Mouse (Mus musculus) hindbrain, postnatal 0 days (tissue): ENCODE data around the gene Tcte1. TPM values are rescaled to one million over a fixed set of nuclear protein-coding genes. Genes with fewer than 3 reads are reported as not detected.
A peak's percentile ranks its signal among the peaks of the same experiment; 100 is the strongest.

Source experiments
- ATAC-seq: fragments of 200-750 bp; cut with Nextera tagmentation; 2 replicates; pipeline ENCODE4 v1.8.0; 2017; ENCODE audit warnings: mild to moderate bottlenecking, moderate TSS enrichment, moderate library complexity
- DNase-seq: peaks from one replicate; pipeline ENCODE4 v3.0.0-alpha.2; 2015; ENCODE audit warnings: low spot score
- H3K27ac ChIP-seq: fragments of 300-500 bp; sonication (generic); 2 replicates; pipeline ENCODE4 v1.5.1; 2014; ENCODE audit warnings: mild to moderate bottlenecking
- H3K27me3 ChIP-seq: fragments of 300-500 bp; sonication (generic); 2 replicates; pipeline ENCODE4 v1.6.1; 2014; ENCODE audit warnings: low read length, mixed read lengths; ENCODE audit not compliant: insufficient read depth
- H3K36me3 ChIP-seq: fragments of 300-500 bp; sonication (generic); 2 replicates; pipeline ENCODE4 v1.6.1; 2014; ENCODE audit warnings: low read length, mixed read lengths; ENCODE audit not compliant: insufficient read depth
- H3K4me1 ChIP-seq: fragments of 300-500 bp; sonication (generic); 2 replicates; pipeline ENCODE4 v1.6.1; 2014; ENCODE audit warnings: antibody characterized with exemption, low read length, mixed read lengths; ENCODE audit not compliant: insufficient read depth
- H3K4me2 ChIP-seq: fragments of 300-500 bp; sonication (generic); 2 replicates; pipeline ENCODE4 v1.6.1; 2014; ENCODE audit warnings: low read depth, mild to moderate bottlenecking, low read length, moderate library complexity, mixed read lengths
- H3K4me3 ChIP-seq: fragments of 300-500 bp; sonication (generic); 2 replicates; pipeline ENCODE4 v1.5.1; 2014; ENCODE audit warnings: low read length
- H3K9ac ChIP-seq: fragments of 300-500 bp; sonication (generic); replicated peaks from 2 replicates; pipeline ENCODE4 v1.6.1; 2014; ENCODE audit warnings: mild to moderate bottlenecking, low read length, moderate library complexity, mixed read lengths
- H3K9me3 ChIP-seq: fragments of 300-500 bp; sonication (generic); 2 replicates; pipeline ENCODE4 v1.6.1; 2016; ENCODE audit warnings: low read length, mixed read lengths
- CTCF ChIP-seq: IDR thresholded peaks from 2 replicates; pipeline ENCODE4 v1.5.1; 2016; ENCODE audit warnings: antibody characterized with exemption, control low read depth, low read depth
- WGBS: fragments of 180-500 bp; shearing (Covaris S2); extraction: QIAGEN DNeasy Blood & Tissue Kit; methylation state at CpG from one replicate; pipeline ENCODE4 v1.1.7; 2014; 5-methylcytosine and 5-hydroxymethylcytosine counted together
- polyA plus RNA-seq: library from polyadenylated mRNA; unstranded; fragments of >200 nt; fragmentation: Nextera tagmentation; extraction: Ambion mirVana; gene quantifications from 2 replicates; pipeline ENCODE4 v1.2.1, GENCODE M21; 2015
- total RNA-seq: library from RNA; depleted of rRNA; stranded (reverse); fragments of >200 nt; gene quantifications from 2 replicates; pipeline ENCODE4 v1.2.3, GENCODE M21; 2014

The Tcte1 gene
- total and polyA plus RNA-seq, 2 experiments from 2014 or later: 1.5 to 4.3 TPM

DNA sequence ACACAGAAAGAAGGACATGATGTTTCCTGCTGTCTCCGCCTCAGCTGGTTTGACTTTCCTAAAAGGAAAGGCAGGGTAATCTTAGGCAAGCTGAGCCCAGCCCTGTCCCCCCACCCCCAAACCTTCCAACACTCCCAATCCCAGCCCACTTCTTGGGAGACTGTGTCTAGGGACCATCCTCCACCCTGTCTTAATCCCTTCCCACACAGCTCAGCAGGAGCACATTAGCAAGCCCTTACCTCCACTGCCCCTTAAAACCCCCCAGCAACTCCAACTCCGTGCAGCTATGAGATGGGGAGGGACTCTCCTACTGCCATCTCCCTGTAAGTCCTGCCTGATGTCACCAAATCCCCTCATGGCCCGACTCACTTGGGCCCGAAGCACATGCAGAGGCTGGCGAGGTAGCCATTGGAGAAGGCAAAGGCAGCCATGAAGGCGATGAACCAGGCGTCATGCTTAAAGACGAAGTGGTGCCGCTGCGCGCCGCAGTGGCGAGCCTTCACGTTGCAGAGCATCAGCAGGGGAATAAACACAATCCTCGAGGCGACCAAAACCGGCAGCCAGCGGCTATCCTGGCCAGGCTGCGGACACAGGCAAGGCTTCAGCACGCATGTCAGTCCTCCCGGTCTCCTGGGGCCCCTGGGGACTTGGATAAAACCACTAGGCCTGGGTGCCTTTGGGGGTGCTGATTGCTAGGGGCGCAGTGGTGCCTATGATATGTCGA, 62.7 kb downstream of the Tcte1 start:
- Histone ChIP-seq H3K4me1 (no peaks in the 10 kb centered on the region; the same call in 1 of the 2 replicates), H3K36me3 (no peaks in the 10 kb centered on the region), H3K9ac (no peak overlapping the region), H3K9me3 (no peaks in the 10 kb centered on the region), H3K4me3 (no peak overlapping the region), H3K27me3 (no peaks in the 10 kb centered on the region), H3K4me2 (no peak overlapping the region), H3K27ac (peak overlapping the region; percentile 81)
- 71% methylated on average over 23 of the region's 23 CpGs for WGBS
- no peak for TF ChIP-seq CTCF
- no peak for ATAC-seq
- no peak for DNase-seq

GRCm38 (mm10) chr17:45586449-45586837, 63.2 kb downstream of the Tcte1 start:
- Histone ChIP-seq H3K4me2 (no peak overlapping the region), H3K27ac (no peak overlapping the region), H3K4me3 (no peak overlapping the region), H3K9ac (no peak overlapping the region), H3K9me3 (no peaks in the 10 kb centered on the region), H3K4me1 (no peaks in the 10 kb centered on the region; the same call in 1 of the 2 replicates), H3K27me3 (no peaks in the 10 kb centered on the region), H3K36me3 (no peaks in the 10 kb centered on the region)
- no peak for DNase-seq
- WGBS: 100% methylated on average over 3 of the region's 3 CpGs
- TF ChIP-seq CTCF: peak; percentile 54
- no peak for ATAC-seq

DNA sequence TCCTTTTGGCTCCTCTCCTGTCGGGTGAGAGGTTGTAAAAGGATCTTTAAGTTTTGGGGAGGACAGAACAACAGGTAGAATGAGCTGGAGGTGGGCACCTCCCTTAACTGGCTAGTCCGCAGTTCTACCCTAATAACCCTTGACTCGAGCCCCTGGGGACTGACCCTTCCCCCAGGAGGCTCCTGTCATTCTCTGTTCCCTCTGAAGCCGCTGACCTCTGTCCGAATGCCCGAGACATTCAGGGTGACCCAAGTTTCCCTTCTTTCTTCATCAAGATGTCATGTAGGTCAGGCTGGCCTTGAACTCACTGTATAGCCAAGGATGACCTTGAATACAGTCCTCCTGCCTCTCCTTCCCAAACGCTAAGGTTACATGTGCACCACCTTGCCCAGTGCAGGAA, 65.1 kb downstream of the Tcte1 start:
- H3K4me1 ChIP-seq: peaks cover 12% of the 10 kb centered on the region
- no peak overlapping the region for H3K4me3 ChIP-seq
- H3K9me3 ChIP-seq: no peaks in the 10 kb centered on the region
- no peak overlapping the region for H3K9ac ChIP-seq
- H3K27me3 ChIP-seq: no peaks in the 10 kb centered on the region
- no peak for TF ChIP-seq CTCF
- no peak for DNase-seq
- H3K36me3 ChIP-seq: no peaks in the 10 kb centered on the region
- H3K27ac ChIP-seq: no peak overlapping the region
- no peak for ATAC-seq
- no peak overlapping the region for H3K4me2 ChIP-seq
- WGBS: 90% methylated on average over 7 of the region's 7 CpGs

DNA sequence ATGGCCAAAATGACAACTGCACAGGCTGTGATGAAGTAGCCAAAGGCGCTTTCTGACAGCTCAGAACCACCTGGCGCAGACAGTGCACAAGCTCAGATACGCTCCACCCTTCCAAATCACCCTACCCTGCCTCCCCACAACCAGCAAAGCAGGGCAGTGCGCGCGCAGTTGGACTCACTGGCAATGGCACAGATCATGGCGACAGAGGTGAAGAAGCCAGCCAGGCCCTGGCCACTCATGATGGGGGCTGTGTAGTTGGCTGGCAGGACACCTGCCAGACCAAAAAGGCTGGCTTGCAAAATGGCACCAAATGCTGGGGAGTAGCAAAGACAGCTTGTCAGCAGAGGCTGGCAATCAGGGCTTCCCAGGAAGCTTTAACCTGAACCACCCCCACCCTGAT, 66.0 kb downstream of the Tcte1 start:
- Histone ChIP-seq H3K4me2 (no peak overlapping the region), H3K27ac (no peak overlapping the region), H3K4me1 (peaks cover 12% of the 10 kb centered on the region), H3K9ac (no peak overlapping the region), H3K36me3 (no peaks in the 10 kb centered on the region), H3K4me3 (no peak overlapping the region), H3K9me3 (no peaks in the 10 kb centered on the region), H3K27me3 (no peaks in the 10 kb centered on the region)
- DNase-seq (no peak), ATAC-seq (no peak)
- 94% methylated on average over 7 of the region's 7 CpGs for WGBS
- no peak for TF ChIP-seq CTCF

- no peak for DNase-seq
- WGBS: 92% methylated on average over 8 of the region's 8 CpGs
These were observed 66.6 kb downstream of the Tcte1 start for GRCm38 (mm10) chr17:45589844-45590243.

GRCm38 (mm10) chr17:45590410-45590809, 67.2 kb downstream of the Tcte1 start:
- ATAC-seq (no peak), DNase-seq (no peak)
- no peaks in the 10 kb centered on the region for H3K9me3 ChIP-seq
- H3K27me3 ChIP-seq: no peaks in the 10 kb centered on the region
- H3K4me3 ChIP-seq: no peak overlapping the region
- H3K4me2 ChIP-seq: no peak overlapping the region
- 85% methylated on average over 6 of the region's 6 CpGs for WGBS
- peaks cover 20% of the 10 kb centered on the region for H3K4me1 ChIP-seq
- TF ChIP-seq CTCF: no peak
- no peak overlapping the region for H3K27ac ChIP-seq
- no peaks in the 10 kb centered on the region for H3K36me3 ChIP-seq
- no peak overlapping the region for H3K9ac ChIP-seq

More at GRCm38 (mm10) chr17:45589844-45590243, 66.6 kb downstream of the Tcte1 start:
- Histone ChIP-seq H3K27ac (no peak overlapping the region), H3K36me3 (no peaks in the 10 kb centered on the region), H3K9me3 (no peaks in the 10 kb centered on the region), H3K4me1 (peaks cover 16% of the 10 kb centered on the region), H3K27me3 (no peaks in the 10 kb centered on the region), H3K4me3 (no peak overlapping the region), H3K4me2 (no peak overlapping the region), H3K9ac (no peak overlapping the region)
- ATAC-seq: no peak
- no peak for TF ChIP-seq CTCF
